Mouse (Mus musculus): ENCODE data around the gene Milr1.

DNA sequence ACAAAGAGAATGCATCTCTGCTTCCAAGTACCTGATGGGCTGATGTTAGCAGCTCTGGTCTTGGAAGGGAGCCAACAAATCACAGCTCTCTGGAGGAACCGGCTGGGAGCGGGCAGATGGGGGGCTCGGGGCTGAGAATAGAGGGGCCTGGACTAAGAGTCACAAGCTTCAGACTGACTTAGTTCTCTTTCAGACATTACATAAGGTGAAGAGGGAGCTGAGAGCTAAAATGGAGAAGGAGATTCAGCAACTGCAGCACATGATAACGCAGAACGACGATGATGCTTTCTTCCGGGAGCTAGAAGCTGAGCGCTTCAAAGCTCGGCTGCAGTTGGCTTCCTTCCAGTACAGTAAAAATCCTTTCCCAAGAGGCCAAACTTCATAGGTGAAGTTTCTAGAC is 67.3 kb downstream of the Milr1 start:
- no peak for TF ChIP-seq POLR2A (IDR thresholded peaks at IDR 0.05; ENCODE audit: low read depth, low read length)
- TF ChIP-seq CTCF (IDR thresholded peaks at IDR 0.05; ENCODE audit: extremely low read depth, insufficient read length, insufficient replicate concordance, low read depth, low read length): no peak

All from small intestine, adult 2 months (tissue).